Mouse (Mus musculus) retina, postnatal 7 days (tissue): ENCODE measurements around the gene Arhgef7.
A peak's percentile ranks its signal among the peaks of the same experiment; 100 is the strongest.

ENCODE experiments used
- DNase-seq: peaks from one replicate; pipeline ENCODE4 v3.0.0-alpha.2; 2012; ENCODE audit warnings: low read depth, low spot score

Arhgef7 gene

GRCm38 (mm10) chr8:11797128-11797527 is 69.6 kb downstream of the Arhgef7 start:
- no peak for DNase-seq

- peak; percentile 17 for DNase-seq
These were observed 70.4 kb downstream of the Arhgef7 start for GRCm38 (mm10) chr8:11797729-11798479.

- DNase-seq: no peak
These were observed 71.0 kb downstream of the Arhgef7 start for GRCm38 (mm10) chr8:11798480-11798867.

- DNase-seq: no peak
These were observed 71.6 kb downstream of the Arhgef7 start for GRCm38 (mm10) chr8:11799098-11799497.

GRCm38 (mm10) chr8:11800481-11800880 is 73.0 kb downstream of the Arhgef7 start:
- no peak for DNase-seq

GRCm38 (mm10) chr8:11801571-11801970 is 74.0 kb downstream of the Arhgef7 start:
- no peak for DNase-seq

- no peak for DNase-seq
These were observed 77.4 kb downstream of the Arhgef7 start for GRCm38 (mm10) chr8:11804914-11805313.

- no peak for DNase-seq
These were observed 78.7 kb downstream of the Arhgef7 start for GRCm38 (mm10) chr8:11806252-11806651.

- DNase-seq: no peak
These were observed 79.8 kb downstream of the Arhgef7 start for GRCm38 (mm10) chr8:11807361-11807760.

GRCm38 (mm10) chr8:11808047-11808446 is 80.5 kb downstream of the Arhgef7 start:
- DNase-seq: no peak

- DNase-seq: no peak
These were observed 82.9 kb downstream of the Arhgef7 start for GRCm38 (mm10) chr8:11810426-11810825.

- DNase-seq: no peak
These were observed 86.3 kb downstream of the Arhgef7 start for GRCm38 (mm10) chr8:11813801-11814200.

- no peak for DNase-seq
These were observed 87.7 kb downstream of the Arhgef7 start for GRCm38 (mm10) chr8:11815206-11815605.

- DNase-seq: no peak
These were observed 92.6 kb downstream of the Arhgef7 start for GRCm38 (mm10) chr8:11820136-11820535.

- no peak for DNase-seq
These were observed 93.0 kb downstream of the Arhgef7 start for GRCm38 (mm10) chr8:11820568-11820967.

- DNase-seq: no peak
These were observed 94.1 kb downstream of the Arhgef7 start for GRCm38 (mm10) chr8:11821451-11822206.

- DNase-seq: no peak
These were observed 95.1 kb downstream of the Arhgef7 start for GRCm38 (mm10) chr8:11822550-11823060.

- no peak for DNase-seq
These were observed 98.2 kb downstream of the Arhgef7 start for GRCm38 (mm10) chr8:11825756-11826155.

GRCm38 (mm10) chr8:11827312-11827711 is 99.8 kb downstream of the Arhgef7 start:
- DNase-seq: no peak

GRCm38 (mm10) chr8:11830214-11831046 is 102.9 kb downstream of the Arhgef7 start:
- no peak for DNase-seq

GRCm38 (mm10) chr8:11831174-11831573 is 103.7 kb downstream of the Arhgef7 start:
- DNase-seq: no peak

- DNase-seq: no peak
These were observed 104.4 kb downstream of the Arhgef7 start for GRCm38 (mm10) chr8:11831939-11832338.
